Mouse (Mus musculus) liver, postnatal 0 days (tissue): ENCODE measurements at regions not wholly inside any gene's neighbourhood (a gene's known extent, or its start where the extent isn't known, plus 50 kb on each side); places are given as distances from the start of the nearest gene placed in this dataset.

Source experiments
- ATAC-seq: fragments of 200-750 bp; cut with Nextera tagmentation; 2 replicates; pipeline ENCODE4 v1.8.0; 2017; ENCODE audit warnings: mild to moderate bottlenecking, moderate library complexity
- DNase-seq: peaks from one replicate; pipeline ENCODE4 v3.0.0-alpha.2; 2016
- H3K27ac ChIP-seq: fragments of 300-500 bp; sonication (generic); 2 replicates; pipeline ENCODE4 v1.5.1; 2014; ENCODE audit warnings: antibody characterized with exemption, moderate library complexity, mild to moderate bottlenecking, low read depth
- H3K27me3 ChIP-seq: fragments of 300-500 bp; sonication (generic); 2 replicates; pipeline ENCODE4 v1.6.1; 2014; ENCODE audit warnings: low read length, control low read depth, mixed read lengths; ENCODE audit not compliant: insufficient read depth
- H3K36me3 ChIP-seq: fragments of 300-500 bp; sonication (generic); replicated peaks from 2 replicates; pipeline ENCODE4 v1.6.1; 2014; ENCODE audit warnings: mild to moderate bottlenecking, control low read depth, low read length, moderate library complexity, mixed read lengths; ENCODE audit not compliant: insufficient read depth
- H3K4me1 ChIP-seq: fragments of 300-500 bp; sonication (generic); 2 replicates; pipeline ENCODE4 v1.6.1; 2014; ENCODE audit warnings: antibody characterized with exemption, mild to moderate bottlenecking, control low read depth; ENCODE audit not compliant: insufficient read depth
- H3K4me2 ChIP-seq: fragments of 300-500 bp; sonication (generic); 2 replicates; pipeline ENCODE4 v1.6.1; 2014; ENCODE audit warnings: low read depth, mild to moderate bottlenecking, low read length, moderate library complexity, mixed read lengths
- H3K4me3 ChIP-seq: fragments of 300-500 bp; sonication (generic); 2 replicates; pipeline ENCODE4 v1.5.1; 2014; ENCODE audit warnings: low read depth, low read length
- H3K9ac ChIP-seq: fragments of 300-500 bp; sonication (generic); replicated peaks from 2 replicates; pipeline ENCODE4 v1.6.1; 2014; ENCODE audit warnings: mild to moderate bottlenecking, moderate library complexity
- H3K9me3 ChIP-seq: fragments of 300-500 bp; sonication (generic); 2 replicates; pipeline ENCODE4 v1.6.1; 2016; ENCODE audit warnings: mild to moderate bottlenecking, control low read depth, low read length, mixed read lengths
- CTCF ChIP-seq: sonication (generic); IDR thresholded peaks from 2 replicates; pipeline ENCODE4 v1.5.1; 2016; ENCODE audit warnings: antibody characterized with exemption, low read depth
- EP300 ChIP-seq: IDR thresholded peaks from 2 replicates; pipeline ENCODE4 v1.6.1; 2016; ENCODE audit warnings: antibody characterized with exemption, low read depth, mild to moderate bottlenecking
- WGBS: fragments of 180-500 bp; shearing (Covaris S2); extraction: QIAGEN DNeasy Blood & Tissue Kit; methylation state at CpG from one replicate; pipeline ENCODE4 v1.1.7; 2014; ENCODE audit not compliant: insufficient replicate concordance; 5-methylcytosine and 5-hydroxymethylcytosine counted together

DNA sequence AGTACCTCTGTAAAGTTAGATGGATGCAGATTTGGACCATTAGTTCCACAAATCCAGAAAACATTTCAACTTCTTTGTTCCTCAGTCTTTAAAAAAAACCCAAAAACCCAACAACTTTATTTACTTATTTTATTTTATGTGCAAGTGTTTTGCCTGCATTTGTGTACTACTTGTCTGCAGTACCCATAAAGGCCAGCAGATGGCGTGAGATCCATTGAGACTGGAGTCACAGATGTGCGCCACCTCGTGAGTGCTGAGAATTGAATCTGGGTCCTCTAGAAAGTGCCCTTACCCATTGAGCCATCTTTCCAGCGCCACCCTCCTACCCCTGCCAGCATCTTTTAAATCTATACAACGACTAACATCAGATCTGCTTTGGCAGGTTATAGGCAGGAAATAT lies 53.0 kb downstream of the Gm12689 start:
- Histone ChIP-seq H3K9me3 (no peaks in the 10 kb centered on the region), H3K9ac (no peak overlapping the region), H3K4me3 (no peak overlapping the region), H3K27me3 (no peaks in the 10 kb centered on the region), H3K4me1 (no peaks in the 10 kb centered on the region), H3K36me3 (no peaks in the 10 kb centered on the region), H3K27ac (no peak overlapping the region), H3K4me2 (no peak overlapping the region)
- peak; percentile 62 for TF ChIP-seq CTCF
- TF ChIP-seq EP300, result no peak
- 66% methylated on average over 5 of the region's 5 CpGs for WGBS
- peak; percentile 22 for DNase-seq
- ATAC-seq, result no peak

DNA sequence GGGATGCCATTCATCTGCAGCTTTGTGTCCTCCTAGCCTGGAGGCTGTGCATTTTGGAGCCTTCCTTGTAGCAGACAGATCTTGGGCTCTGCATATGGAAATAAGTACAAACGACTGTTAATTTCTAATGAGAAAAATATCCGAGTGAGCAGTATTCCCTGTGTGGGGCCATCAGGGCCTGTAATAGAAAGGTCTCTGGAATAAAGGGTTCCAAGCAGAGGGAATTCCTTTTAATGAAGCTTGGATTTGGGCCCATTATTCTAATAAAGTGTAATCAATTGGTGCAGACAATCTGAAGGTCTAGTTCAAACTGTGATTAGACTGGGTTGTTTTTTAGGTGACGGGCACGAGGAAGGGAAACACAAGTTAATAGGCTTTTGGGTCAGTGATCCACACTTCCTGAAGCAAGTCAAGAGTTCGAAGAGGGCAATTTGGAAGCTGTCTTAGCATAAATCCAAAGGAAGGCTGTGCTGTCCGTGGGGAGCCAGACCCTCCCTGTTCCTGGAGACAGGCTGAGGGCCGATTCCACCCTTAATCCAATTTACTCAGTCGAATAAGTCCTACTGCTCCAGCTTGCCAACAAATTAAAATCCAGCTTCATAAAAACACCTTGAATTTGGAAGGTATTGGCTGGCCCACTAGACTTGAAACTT lies 57.5 kb downstream of the Gm12689 start:
- H3K9ac ChIP-seq, result no peak overlapping the region
- H3K4me1 ChIP-seq, result no peaks in the 10 kb centered on the region
- no peak for DNase-seq
- no peak overlapping the region for H3K4me3 ChIP-seq
- H3K9me3 ChIP-seq, result no peaks in the 10 kb centered on the region
- 59% methylated on average over 8 of the region's 8 CpGs for WGBS
- ATAC-seq, result no peak
- TF ChIP-seq CTCF, result no peak
- TF ChIP-seq EP300, result no peak
- no peak overlapping the region for H3K4me2 ChIP-seq
- no peaks in the 10 kb centered on the region for H3K27me3 ChIP-seq
- no peaks in the 10 kb centered on the region for H3K36me3 ChIP-seq
- no peak overlapping the region for H3K27ac ChIP-seq

DNA sequence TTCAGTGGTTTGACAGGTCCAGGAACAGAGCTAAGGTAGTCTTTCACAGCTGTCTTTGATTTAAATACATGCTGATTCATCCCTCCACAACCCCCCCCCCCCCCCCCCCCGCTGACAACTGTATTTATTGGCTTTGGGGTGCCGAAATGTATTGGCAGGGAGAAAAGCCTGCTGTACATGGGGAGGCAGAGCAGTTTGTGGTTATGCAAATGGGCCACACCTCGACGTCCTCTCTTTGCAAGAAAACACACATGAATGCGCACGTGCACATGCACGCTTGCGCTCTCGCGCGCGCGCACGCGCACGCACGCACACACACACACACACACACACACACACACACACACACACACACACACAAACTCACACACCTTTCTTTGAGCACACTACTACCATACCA lies 58.5 kb downstream of the Gm12689 start:
- WGBS, result 67% methylated on average over 16 of the region's 17 CpGs
- H3K4me2 ChIP-seq, result no peak overlapping the region
- DNase-seq, result peak; percentile 18
- TF ChIP-seq CTCF (no peak), EP300 (no peak)
- H3K4me1 ChIP-seq, result no peaks in the 10 kb centered on the region
- H3K27me3 ChIP-seq, result no peaks in the 10 kb centered on the region
- no peak overlapping the region for H3K9ac ChIP-seq
- ATAC-seq, result no peak
- no peaks in the 10 kb centered on the region for H3K36me3 ChIP-seq
- no peak overlapping the region for H3K4me3 ChIP-seq
- no peaks in the 10 kb centered on the region for H3K9me3 ChIP-seq
- no peak overlapping the region for H3K27ac ChIP-seq

DNA sequence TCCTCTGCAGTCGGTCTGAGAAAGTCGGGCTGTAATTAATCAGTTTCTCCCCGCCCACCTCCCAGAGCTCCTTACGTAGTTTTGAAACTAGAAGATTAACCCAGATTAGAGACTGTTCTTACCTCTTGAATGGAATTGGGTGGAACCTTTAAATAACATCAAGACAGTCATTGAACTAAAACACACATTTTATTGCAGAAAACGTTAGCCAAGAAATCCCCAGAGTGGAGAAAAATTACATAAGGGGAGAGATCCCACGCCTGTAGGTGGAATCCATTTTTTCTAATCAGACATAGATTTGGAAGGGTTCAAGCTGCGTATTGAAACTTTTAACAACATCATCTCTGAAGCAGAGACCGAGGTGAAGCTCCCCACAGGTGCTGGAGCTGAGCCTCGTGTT lies 59.1 kb downstream of the Gm12689 start:
- Histone ChIP-seq H3K9ac (no peak overlapping the region), H3K36me3 (no peaks in the 10 kb centered on the region), H3K4me2 (no peak overlapping the region), H3K27me3 (no peaks in the 10 kb centered on the region), H3K27ac (no peak overlapping the region), H3K9me3 (no peaks in the 10 kb centered on the region), H3K4me3 (no peak overlapping the region), H3K4me1 (no peaks in the 10 kb centered on the region)
- WGBS, result 62% methylated on average over 9 of the region's 9 CpGs
- no peak for ATAC-seq
- TF ChIP-seq CTCF (no peak), EP300 (no peak)
- no peak for DNase-seq

DNA sequence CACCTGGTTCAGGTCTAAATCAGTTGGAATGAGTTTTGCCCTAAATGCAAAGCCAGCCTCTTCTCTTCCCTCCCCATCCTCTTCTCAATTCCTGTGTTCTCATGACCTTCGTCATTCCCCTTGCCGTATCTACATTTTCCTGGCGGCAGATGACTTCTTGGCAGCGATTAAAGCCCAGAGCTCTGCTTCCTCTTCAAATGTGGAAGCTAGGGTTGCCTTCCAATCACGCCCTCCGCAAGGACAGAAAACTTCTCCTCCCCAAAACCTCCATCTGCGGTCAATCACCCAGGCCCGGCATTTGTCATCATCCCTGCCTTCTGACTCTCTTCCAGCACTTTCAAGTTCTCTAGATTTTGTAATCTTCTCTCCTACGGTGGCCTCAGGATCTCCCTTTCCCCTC lies 72.3 kb downstream of the Gm12689 start:
- 78% methylated on average over 9 of the region's 9 CpGs for WGBS
- Histone ChIP-seq H3K9me3 (no peaks in the 10 kb centered on the region), H3K27ac (no peak overlapping the region)

DNA sequence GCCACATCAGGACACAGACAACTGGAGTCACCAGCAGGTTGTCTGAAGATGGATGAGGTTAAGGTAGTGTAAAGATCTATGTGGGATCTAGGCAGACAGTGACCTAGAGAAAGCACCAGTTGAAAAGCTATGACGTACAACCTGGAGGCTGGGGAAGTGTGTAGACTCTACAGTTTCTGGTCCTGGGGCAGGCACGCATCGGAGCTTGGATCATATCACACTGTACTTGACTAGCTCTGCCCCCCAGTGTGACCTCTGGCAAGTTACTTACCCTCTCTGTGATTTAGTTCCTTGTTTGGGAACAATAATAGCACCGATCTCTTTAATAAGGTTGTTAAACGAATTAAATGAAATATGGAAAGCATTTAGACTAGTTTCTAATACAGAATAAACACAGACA lies 75.5 kb downstream of the Gm12689 start:
- no peak for ATAC-seq

More for the DNA sequence above, 72.3 kb downstream of the Gm12689 start:
- H3K4me1 ChIP-seq, result no peaks in the 10 kb centered on the region
- H3K4me2 ChIP-seq, result no peak overlapping the region
- H3K9ac ChIP-seq, result no peak overlapping the region
- H3K27me3 ChIP-seq, result no peaks in the 10 kb centered on the region
- DNase-seq (no peak), ATAC-seq (no peak)
- H3K4me3 ChIP-seq, result no peak overlapping the region
- TF ChIP-seq EP300 (no peak), CTCF (no peak)
- no peaks in the 10 kb centered on the region for H3K36me3 ChIP-seq

More for the DNA sequence above, 75.5 kb downstream of the Gm12689 start:
- WGBS, result 82% methylated on average over 5 of the region's 5 CpGs
- DNase-seq, result no peak
- Histone ChIP-seq H3K36me3 (no peaks in the 10 kb centered on the region), H3K27ac (no peak overlapping the region), H3K4me2 (no peak overlapping the region), H3K9me3 (no peaks in the 10 kb centered on the region), H3K27me3 (no peaks in the 10 kb centered on the region), H3K9ac (no peak overlapping the region), H3K4me3 (no peak overlapping the region), H3K4me1 (no peaks in the 10 kb centered on the region)
- TF ChIP-seq CTCF, result no peak
- no peak for TF ChIP-seq EP300
